Mouse (Mus musculus) spleen, adult 2 months (tissue): ENCODE data around the gene Usp45.

Experiments used
- CTCF ChIP-seq: fragments of 200-500 bp; IDR thresholded peaks from 2 replicates; pipeline ENCODE4 v1.5.1; 2011; ENCODE audit warnings: mild to moderate bottlenecking, inconsistent platforms; ENCODE audit not compliant: insufficient read depth, insufficient read length, insufficient replicate concordance; ENCODE audit errors: extremely low read depth
- POLR2A ChIP-seq: fragments of 200-500 bp; IDR thresholded peaks from 2 replicates; pipeline ENCODE4 v1.6.1; 2011; ENCODE audit warnings: low read depth, low read length, inconsistent platforms

- TF ChIP-seq POLR2A (no peak), CTCF (no peak)
Measured at GRCm38 (mm10) chr4:21789836-21790235, 22.9 kb downstream of the Usp45 start.
